Mouse (Mus musculus): Measurements from ENCODE around the gene Ercc2. TPM values are rescaled to one million over a fixed set of nuclear protein-coding genes. Genes with fewer than 3 reads are reported as not detected.

Ercc2 gene
- total and polyA plus RNA-seq, 3 experiments, result 29.0 to 43.8 (median 33.5) TPM

DNA sequence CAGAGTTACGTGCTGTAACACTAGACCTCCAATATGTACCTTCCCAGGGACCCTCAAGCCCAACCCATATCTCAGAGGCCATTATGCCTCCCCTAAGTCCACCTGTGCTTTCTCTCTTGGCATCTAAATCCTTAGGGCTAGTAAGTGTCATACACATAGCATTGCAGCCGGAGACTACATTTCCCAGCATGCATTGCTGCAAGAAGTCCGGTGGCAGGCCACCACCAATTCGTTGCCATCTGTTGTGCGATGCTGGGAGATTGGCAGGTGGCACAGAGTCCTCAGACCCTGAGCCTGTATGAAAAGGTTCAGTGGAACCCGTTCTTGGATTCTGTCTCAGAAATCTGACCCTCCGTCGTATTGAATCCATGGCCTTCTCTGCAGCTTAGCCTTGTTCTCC lies 47.9 kb downstream of the Ercc2 start:
- no peak for DNase-seq (ENCODE audit: extremely low read depth)
- dilution Hi-C loops (cut with MboI; ENCODE audit: extremely low pct_ligation_motif_present, extremely low pct_unique_long_range_greater_than_20kb, low sequenced_read_pairs), result no loop called here
- H3K4me2 ChIP-seq (ENCODE audit: insufficient read depth, low read depth, poor library complexity, severe bottlenecking), result no peak overlapping the region

DNA sequence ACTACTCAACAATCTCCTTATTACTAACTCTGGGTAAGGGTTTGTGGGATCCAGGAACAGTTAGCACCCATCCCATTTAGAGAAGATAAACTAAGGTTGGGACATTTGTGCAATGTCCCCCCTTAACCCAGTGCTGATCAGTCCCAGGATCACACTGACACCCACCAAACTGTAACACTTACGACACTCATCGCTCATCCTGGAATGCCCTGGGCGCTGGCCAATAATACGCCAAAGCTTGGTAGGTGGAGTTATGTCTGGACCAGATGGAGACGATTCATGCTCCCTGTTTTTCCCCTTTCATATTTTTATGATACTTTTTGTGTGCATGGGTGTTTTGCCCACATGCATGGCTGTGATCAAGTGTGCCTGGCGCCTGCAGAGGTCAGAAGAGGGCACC lies 48.6 kb downstream of the Ercc2 start:
- H3K4me1 ChIP-seq (ENCODE audit: control insufficient read depth in 1 of 2, insufficient read depth in 2 of 2), result no peaks in the 10 kb centered on the region
- H3K9me3 ChIP-seq (replicated peaks; ENCODE audit: low read length), result peaks cover 11% of the 10 kb centered on the region
- no peak overlapping the region for H3K9ac ChIP-seq (ENCODE audit: insufficient read depth, low read depth)
- H3K79me2 ChIP-seq (replicated peaks; ENCODE audit: control insufficient read depth, extremely low read depth, insufficient read depth, poor library complexity, severe bottlenecking), result no peaks in the 10 kb centered on the region
- dilution Hi-C loops (cut with MboI; ENCODE audit: extremely low pct_ligation_motif_present, extremely low pct_unique_long_range_greater_than_20kb, low sequenced_read_pairs), result no loop called here
- DNase-seq (ENCODE audit: extremely low read depth), result no peak
- no peak overlapping the region for H3K4me2 ChIP-seq (ENCODE audit: insufficient read depth, low read depth, poor library complexity, severe bottlenecking)
- H3K27ac ChIP-seq (ENCODE audit: insufficient read depth, low read depth), result no peak overlapping the region
- in situ Hi-C loops (cut with MboI; ENCODE audit: low pct_ligation_motif_present, low pct_unique_long_range_greater_than_20kb, low sequenced_read_pairs), result no loop called here
- H3K4me3 ChIP-seq (replicated peaks in 1 of 3; ENCODE audit: low read depth in 2 of 3, low read length in 2 of 3, poor library complexity in 1 of 3), result no peak overlapping the region
- TF ChIP-seq SMC3 (IDR thresholded peaks at IDR 0.05; ENCODE audit: low read depth, low read length) (no peak), MEF2A (IDR thresholded peaks at IDR 0.05; ENCODE audit: borderline replicate concordance, low read depth, low read length) (no peak), TCF12 (IDR thresholded peaks at IDR 0.05; ENCODE audit: low read depth, low read length) (no peak), PAX5 (IDR thresholded peaks at IDR 0.05; ENCODE audit: low read length) (no peak), ZC3H11A (IDR thresholded peaks at IDR 0.05; ENCODE audit: low read depth, low read length) (no peak), MAFK (IDR thresholded peaks at IDR 0.05; ENCODE audit: insufficient replicate concordance, low read length) (no peak), MYC (IDR thresholded peaks at IDR 0.05; ENCODE audit: low read depth, low read length) (no peak), BHLHE40 (IDR thresholded peaks at IDR 0.05; ENCODE audit: low read depth, low read length) (no peak), UBTF (IDR thresholded peaks at IDR 0.05; ENCODE audit: low read depth, low read length) (no peak), RAD21 (IDR thresholded peaks at IDR 0.05; ENCODE audit: low read depth, low read length) (no peak)
- peaks cover 78 to 96% of the 10 kb centered on the region in 2 experiments for H3K36me3 ChIP-seq (replicated peaks in 1 of 2; ENCODE audit: control insufficient read depth in 1 of 2, insufficient read depth in 1 of 2, low read length in 1 of 2)
- no peaks in the 10 kb centered on the region for H3K27me3 ChIP-seq (replicated peaks)

More for the DNA sequence above, 47.9 kb downstream of the Ercc2 start:
- Histone ChIP-seq H3K4me1 (ENCODE audit: control insufficient read depth in 1 of 2, insufficient read depth in 2 of 2) (no peaks in the 10 kb centered on the region; a peak in 1 of 4 replicates), H3K27ac (ENCODE audit: insufficient read depth, low read depth) (no peak overlapping the region), H3K4me3 (replicated peaks in 1 of 3; ENCODE audit: low read depth in 2 of 3, low read length in 2 of 3, poor library complexity in 1 of 3) (no peak overlapping the region), H3K9me3 (replicated peaks; ENCODE audit: low read length) (peaks cover 11% of the 10 kb centered on the region), H3K36me3 (replicated peaks in 1 of 2; ENCODE audit: control insufficient read depth in 1 of 2, insufficient read depth in 1 of 2, low read length in 1 of 2) (peaks cover 74 to 97% of the 10 kb centered on the region in 2 experiments), H3K79me2 (replicated peaks; ENCODE audit: control insufficient read depth, extremely low read depth, insufficient read depth, poor library complexity, severe bottlenecking) (no peaks in the 10 kb centered on the region), H3K9ac (ENCODE audit: insufficient read depth, low read depth) (no peak overlapping the region), H3K27me3 (replicated peaks) (no peaks in the 10 kb centered on the region)
- TF ChIP-seq HCFC1 (IDR thresholded peaks at IDR 0.05; ENCODE audit: low read depth, low read length) (peak; percentile 68), MAZ (IDR thresholded peaks at IDR 0.05; ENCODE audit: low read depth, low read length) (no peak)
- in situ Hi-C loops (cut with MboI; ENCODE audit: low pct_ligation_motif_present, low pct_unique_long_range_greater_than_20kb, low sequenced_read_pairs), result no loop called here

- in situ Hi-C loops (cut with MboI; ENCODE audit: low pct_ligation_motif_present, low pct_unique_long_range_greater_than_20kb, low sequenced_read_pairs), result no loop called here
- Histone ChIP-seq H3K27ac (ENCODE audit: insufficient read depth, low read depth) (no peak overlapping the region), H3K9me3 (replicated peaks; ENCODE audit: low read length) (peaks cover 11% of the 10 kb centered on the region), H3K4me1 (ENCODE audit: control insufficient read depth in 1 of 2, insufficient read depth in 2 of 2) (no peaks in the 10 kb centered on the region), H3K79me2 (replicated peaks; ENCODE audit: control insufficient read depth, extremely low read depth, insufficient read depth, poor library complexity, severe bottlenecking) (no peaks in the 10 kb centered on the region), H3K4me3 (replicated peaks in 1 of 3; ENCODE audit: low read depth in 2 of 3, low read length in 2 of 3, poor library complexity in 1 of 3) (no peak overlapping the region), H3K4me2 (ENCODE audit: insufficient read depth, low read depth, poor library complexity, severe bottlenecking) (no peak overlapping the region), H3K36me3 (replicated peaks in 1 of 2; ENCODE audit: control insufficient read depth in 1 of 2, insufficient read depth in 1 of 2, low read length in 1 of 2) (peaks cover 80 to 96% of the 10 kb centered on the region in 2 experiments), H3K27me3 (replicated peaks) (no peaks in the 10 kb centered on the region), H3K9ac (ENCODE audit: insufficient read depth, low read depth) (no peak overlapping the region)
- DNase-seq (ENCODE audit: extremely low read depth), result no peak
- dilution Hi-C loops (cut with MboI; ENCODE audit: extremely low pct_ligation_motif_present, extremely low pct_unique_long_range_greater_than_20kb, low sequenced_read_pairs), result no loop called here
- TF ChIP-seq ZMIZ1 (IDR thresholded peaks at IDR 0.05; ENCODE audit: low read depth, low read length) (no peak), CTCF (conservative IDR thresholded peaks at IDR 0.05 in 1 of 2, IDR thresholded peaks at IDR 0.05 in 1 of 2; ENCODE audit: low read depth in 2 of 2, low read length in 2 of 2) (peak in 1 of 2 experiments; percentile 12; a peak in 1 of 4 replicates)
Measured at GRCm38 (mm10) chr7:19432475-19432874, 50.7 kb downstream of the Ercc2 start.
